Mouse (Mus musculus): ENCODE measurements at regions not wholly inside any gene's neighbourhood (a gene's known extent, or its start where the extent isn't known, plus 50 kb on each side); places are given as distances from the start of the nearest gene placed in this dataset.

DNA sequence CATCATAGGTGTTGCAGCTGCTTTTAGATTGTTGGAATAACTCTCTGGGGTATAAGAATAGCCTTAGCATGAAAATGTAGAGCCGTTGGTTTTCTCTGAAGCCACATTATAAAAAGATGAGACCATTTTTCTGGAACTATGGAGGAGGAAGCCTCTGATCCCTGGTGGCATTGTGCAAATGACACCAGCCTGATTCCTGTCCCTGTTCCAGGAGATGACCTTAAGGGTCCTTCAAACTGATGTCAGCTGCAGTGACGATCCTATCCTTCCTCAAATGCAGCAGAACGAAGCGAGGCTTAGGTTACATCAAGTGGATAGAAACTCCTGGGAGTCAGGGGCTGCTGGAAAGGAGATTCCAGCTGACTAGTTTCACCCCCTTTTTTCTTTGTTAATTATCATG lies 59.0 kb upstream of the Frmd6 start:
- DNase-seq (ENCODE audit: low spot score), result no peak

DNA sequence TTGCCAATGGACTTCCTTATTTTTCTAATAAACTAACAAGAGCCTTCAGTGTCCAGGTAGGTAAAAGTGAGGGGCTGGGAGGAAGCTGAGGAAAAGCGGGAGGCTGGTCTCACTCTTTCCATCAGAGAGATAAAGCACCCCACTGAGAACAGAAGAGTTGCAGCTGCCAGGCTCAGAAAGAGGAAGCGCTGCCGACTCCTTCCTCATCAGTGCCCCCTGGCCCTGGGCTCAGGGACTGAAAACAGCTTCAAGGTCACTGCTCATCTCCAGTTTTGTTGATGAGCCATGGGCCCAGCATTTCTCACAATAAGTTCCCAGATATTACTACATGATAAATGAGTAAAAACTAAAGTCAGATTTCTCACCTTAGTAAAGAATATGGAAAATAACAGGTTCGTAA lies 57.4 kb upstream of the Frmd6 start:
- no peak for DNase-seq (ENCODE audit: low spot score)

DNA sequence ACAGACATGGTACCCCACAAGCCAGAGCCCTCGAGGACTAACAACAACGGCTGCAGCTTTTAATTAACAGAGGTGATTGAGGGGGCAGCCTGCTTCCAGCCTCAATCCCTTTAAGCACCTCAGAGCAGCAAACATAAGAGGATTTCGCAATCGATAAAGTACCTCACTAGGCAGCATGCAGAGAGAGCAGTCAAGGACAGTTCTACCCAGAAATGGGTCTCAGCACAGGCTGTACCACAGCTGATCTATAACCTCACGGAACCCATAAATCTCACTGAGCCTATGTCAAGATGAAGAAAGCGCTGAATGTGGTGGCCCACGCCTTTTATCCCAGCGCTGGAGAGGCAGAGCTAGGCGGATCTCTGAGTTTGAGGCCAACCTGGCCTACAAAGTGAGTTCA lies 56.6 kb upstream of the Frmd6 start:
- no peak for DNase-seq (ENCODE audit: low spot score)

DNA sequence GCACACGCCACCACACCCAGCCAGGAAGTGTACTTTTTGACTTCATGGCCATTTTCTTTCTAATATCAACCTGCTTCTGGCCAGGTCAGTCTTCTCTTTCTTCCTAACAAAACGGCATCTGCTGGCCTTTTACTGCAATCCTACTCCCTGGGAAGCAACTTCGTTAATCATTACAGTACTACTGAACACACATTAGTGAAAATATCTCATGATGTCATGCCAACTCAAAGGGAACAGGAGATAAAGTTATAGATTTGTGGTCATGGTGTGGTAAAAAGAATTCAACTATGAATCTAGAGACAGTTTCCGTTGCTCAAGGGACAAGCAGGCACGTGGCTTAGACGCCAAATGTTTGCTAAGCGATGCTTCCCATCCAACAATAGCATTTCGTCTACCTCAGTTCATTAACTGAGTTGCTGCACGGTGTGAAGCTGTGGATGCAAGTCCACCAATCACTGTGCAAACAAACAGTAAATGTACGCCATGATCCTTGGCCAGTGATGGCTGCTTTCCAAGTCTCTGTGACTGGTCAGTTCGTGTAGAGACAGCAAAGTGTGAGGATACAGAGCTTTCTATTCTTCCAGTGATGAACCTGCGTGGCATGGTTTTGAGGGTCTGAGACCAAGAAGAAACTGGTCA lies 55.7 kb upstream of the Frmd6 start:
- no peak for DNase-seq (ENCODE audit: low spot score)

DNA sequence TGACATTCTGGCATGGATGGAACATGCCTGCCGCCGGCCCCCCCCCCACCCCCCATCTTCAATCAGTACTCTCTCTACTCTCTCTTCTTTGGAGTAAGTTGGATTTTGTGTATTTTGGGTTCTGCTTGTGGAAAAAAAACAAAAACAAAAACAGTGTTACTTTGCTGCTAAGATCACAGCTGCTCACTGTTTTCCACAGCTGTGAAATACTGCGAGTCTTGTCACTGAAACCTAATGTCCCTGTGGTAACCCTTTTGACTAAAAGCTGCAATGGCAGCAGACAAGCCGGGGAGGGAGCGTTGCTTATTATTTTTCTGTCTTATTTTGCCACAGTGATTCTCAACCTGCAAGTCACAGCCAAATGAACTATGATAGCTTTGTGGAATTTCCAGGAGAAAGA lies 51.3 kb upstream of the Frmd6 start:
- DNase-seq (ENCODE audit: low spot score), result no peak

DNA sequence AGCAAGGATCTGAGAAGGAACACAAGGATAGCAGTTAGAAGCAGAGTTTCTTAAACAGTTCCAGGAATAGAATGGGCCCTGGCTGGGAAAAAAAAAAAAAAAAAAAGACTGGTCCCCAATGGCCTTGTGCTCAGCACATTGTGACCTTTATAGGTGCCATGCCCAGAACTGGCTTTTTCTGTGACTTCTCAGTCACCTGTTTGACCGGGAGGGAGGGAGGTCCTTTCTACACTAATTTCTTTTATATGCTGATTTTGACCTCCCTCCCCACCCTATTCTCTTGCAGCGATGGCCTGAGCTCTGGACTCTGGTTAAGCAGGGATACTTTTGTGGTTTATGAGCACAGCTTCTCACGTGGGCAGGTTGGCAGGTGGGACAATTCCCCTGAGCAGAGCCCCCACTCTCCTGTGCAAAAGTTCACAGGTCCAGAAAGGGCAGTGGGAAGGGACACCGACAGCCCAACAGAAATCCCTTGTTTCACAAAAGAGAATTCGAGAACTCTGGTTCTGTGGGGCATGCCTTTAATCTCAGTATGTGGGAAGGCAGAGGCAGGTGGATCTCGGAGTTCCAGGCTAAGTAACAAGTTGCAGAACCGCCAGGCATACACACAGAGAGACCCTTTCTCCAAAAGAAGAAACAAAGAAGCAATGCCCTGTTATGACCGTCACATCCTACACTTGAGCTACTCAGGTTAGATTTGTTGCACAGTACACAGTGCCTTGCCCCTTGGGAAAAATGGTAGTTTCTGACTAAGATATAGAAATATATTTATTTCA lies 50.3 kb upstream of the Frmd6 start:
- DNase-seq (ENCODE audit: low spot score), result no peak
